Mouse (Mus musculus) intestine, embryonic 14.5 days (tissue): ENCODE results near the gene Hoxb6. TPM values are rescaled to one million over a fixed set of nuclear protein-coding genes. Genes with fewer than 3 reads are reported as not detected.

Experiments
- ATAC-seq: fragments of 200-750 bp; cut with Nextera tagmentation; replicated peaks from 2 replicates; pipeline ENCODE4 v1.8.0; 2017; ENCODE audit warnings: low read depth, moderate number of reproducible peaks, moderate TSS enrichment, moderate library complexity; ENCODE audit not compliant: low FRiP score, low TSS enrichment
- DNase-seq: peaks from one replicate; pipeline ENCODE4 v3.0.0-alpha.2; 2018; ENCODE audit warnings: low spot score
- H3K27ac ChIP-seq: fragments of 300-500 bp; sonication (generic); 2 replicates; pipeline ENCODE4 v1.5.1; 2014; ENCODE audit warnings: low read depth, mild to moderate bottlenecking, control low read depth
- H3K27me3 ChIP-seq: fragments of 300-500 bp; sonication (generic); replicated peaks from 2 replicates; pipeline ENCODE4 v1.6.1; 2014; ENCODE audit warnings: low read length, control low read depth; ENCODE audit not compliant: control insufficient read depth, insufficient read depth
- H3K36me3 ChIP-seq: fragments of 300-500 bp; sonication (generic); 2 replicates; pipeline ENCODE4 v1.6.1; 2014; ENCODE audit warnings: low read length, control low read depth; ENCODE audit not compliant: control insufficient read depth, insufficient read depth
- H3K4me1 ChIP-seq: fragments of 300-500 bp; sonication (generic); replicated peaks from 2 replicates; pipeline ENCODE4 v1.6.1; 2014; ENCODE audit warnings: low read length, control low read depth, mixed read lengths; ENCODE audit not compliant: control insufficient read depth, insufficient read depth
- H3K4me2 ChIP-seq: fragments of 300-500 bp; sonication (generic); 2 replicates; pipeline ENCODE4 v1.6.1; 2014; ENCODE audit warnings: low read length
- H3K4me3 ChIP-seq: fragments of 300-500 bp; sonication (generic); 2 replicates; pipeline ENCODE4 v1.5.1; 2014; ENCODE audit warnings: low read depth, low read length, control low read depth, mixed read lengths
- H3K9ac ChIP-seq: fragments of 300-500 bp; sonication (generic); 2 replicates; pipeline ENCODE4 v1.6.1; 2014; ENCODE audit warnings: mild to moderate bottlenecking, low read length
- H3K9me3 ChIP-seq: fragments of 300-500 bp; sonication (generic); 2 replicates; pipeline ENCODE4 v1.6.1; 2016; ENCODE audit warnings: low read length, control low read depth; ENCODE audit not compliant: control insufficient read depth
- WGBS: fragments of 180-500 bp; shearing (Covaris S2); extraction: QIAGEN DNeasy Blood & Tissue Kit; methylation state at CpG from one replicate; pipeline ENCODE4 v1.1.7; 2014; 5-methylcytosine and 5-hydroxymethylcytosine counted together
- polyA plus RNA-seq: library from polyadenylated mRNA; unstranded; fragments of >200 nt; fragmentation: Nextera tagmentation; extraction: Ambion mirVana; gene quantifications from 2 replicates; pipeline ENCODE4 v1.2.1, GENCODE M21; 2014

The Hoxb6 gene
- polyA plus RNA-seq, 1 experiment from 2014 or later, result 18.1 TPM

- Histone ChIP-seq H3K4me3 (no peak overlapping the region), H3K27ac (no peak overlapping the region), H3K4me1 (peaks cover 22% of the 10 kb centered on the region; the same call in 1 of the 2 replicates), H3K27me3 (peaks cover 98% of the 10 kb centered on the region), H3K36me3 (no peaks in the 10 kb centered on the region), H3K4me2 (no peak overlapping the region), H3K9ac (no peak overlapping the region), H3K9me3 (no peaks in the 10 kb centered on the region)
- no peak for DNase-seq
- ATAC-seq, result no peak
- 30% methylated on average over 10 of the region's 10 CpGs for WGBS
These were observed 17.8 kb upstream of the Hoxb6 start for GRCm38 (mm10) chr11:96274428-96274827.

- no peak overlapping the region for H3K27ac ChIP-seq
- H3K27me3 ChIP-seq, result peaks cover 90% of the 10 kb centered on the region
- H3K4me2 ChIP-seq, result no peak overlapping the region
- H3K36me3 ChIP-seq, result no peaks in the 10 kb centered on the region
- H3K9me3 ChIP-seq, result no peaks in the 10 kb centered on the region
- ATAC-seq, result no peak
- H3K9ac ChIP-seq, result no peak overlapping the region
- no peak for DNase-seq
- no peak overlapping the region for H3K4me3 ChIP-seq
- peaks cover 18% of the 10 kb centered on the region; the same call in 1 of the 2 replicates for H3K4me1 ChIP-seq
- WGBS, result 33% methylated on average over 4 of the region's 4 CpGs
These were observed 16.4 kb upstream of the Hoxb6 start for GRCm38 (mm10) chr11:96275896-96276295.

- no peak overlapping the region for H3K4me3 ChIP-seq
- peaks cover 7% of the 10 kb centered on the region; the same call in 1 of the 2 replicates for H3K4me1 ChIP-seq
- H3K36me3 ChIP-seq, result no peaks in the 10 kb centered on the region
- WGBS, result 7% methylated on average over 35 of the region's 35 CpGs
- no peak overlapping the region for H3K27ac ChIP-seq
- 0 out of 2 replicates have a peak overlapping the region, but pooled peaks have one; percentile 20 for H3K9ac ChIP-seq
- no peaks in the 10 kb centered on the region for H3K9me3 ChIP-seq
- DNase-seq, result no peak
- peaks cover 86% of the 10 kb centered on the region for H3K27me3 ChIP-seq
- no peak for ATAC-seq
- H3K4me2 ChIP-seq, result peak overlapping the region; percentile 36
These were observed 14.9 kb upstream of the Hoxb6 start for GRCm38 (mm10) chr11:96277151-96278044.

- Histone ChIP-seq H3K4me1 (peaks cover 7% of the 10 kb centered on the region; the same call in 1 of the 2 replicates), H3K27ac (no peak overlapping the region), H3K36me3 (no peaks in the 10 kb centered on the region), H3K9ac (no peak overlapping the region), H3K4me3 (no peak overlapping the region), H3K27me3 (peaks cover 77% of the 10 kb centered on the region), H3K9me3 (no peaks in the 10 kb centered on the region), H3K4me2 (0 out of 2 replicates have a peak overlapping the region, but pooled peaks have one; percentile 36)
- DNase-seq (no peak), ATAC-seq (no peak)
- WGBS, result 19% methylated on average over 14 of the region's 14 CpGs
These were observed 14.0 kb upstream of the Hoxb6 start for GRCm38 (mm10) chr11:96278324-96278723.

GRCm38 (mm10) chr11:96278773-96279172 is 13.5 kb upstream of the Hoxb6 start:
- Histone ChIP-seq H3K4me2 (no peak overlapping the region), H3K36me3 (no peaks in the 10 kb centered on the region), H3K4me3 (no peak overlapping the region), H3K9me3 (no peaks in the 10 kb centered on the region), H3K27ac (no peak overlapping the region), H3K9ac (no peak overlapping the region), H3K27me3 (peaks cover 72% of the 10 kb centered on the region), H3K4me1 (peaks cover 7% of the 10 kb centered on the region; the same call in 1 of the 2 replicates)
- ATAC-seq, result peak; percentile 32
- under 1% methylated on average over 9 of the region's 9 CpGs for WGBS
- DNase-seq, result peak; percentile 94

GRCm38 (mm10) chr11:96279421-96280233 is 12.6 kb upstream of the Hoxb6 start:
- Histone ChIP-seq H3K36me3 (no peaks in the 10 kb centered on the region), H3K9ac (no peak overlapping the region), H3K4me2 (peak overlapping the region; percentile 33; the same call in 1 of the 2 replicates), H3K4me3 (no peak overlapping the region), H3K27ac (no peak overlapping the region), H3K9me3 (no peaks in the 10 kb centered on the region), H3K27me3 (peaks cover 64% of the 10 kb centered on the region), H3K4me1 (peaks cover 7% of the 10 kb centered on the region; the same call in 1 of the 2 replicates)
- DNase-seq, result no peak
- 7% methylated on average over 31 of the region's 31 CpGs for WGBS
- no peak for ATAC-seq

GRCm38 (mm10) chr11:96280399-96281378 is 11.6 kb upstream of the Hoxb6 start:
- no peak for ATAC-seq
- Histone ChIP-seq H3K9ac (no peak overlapping the region), H3K4me3 (no peak overlapping the region), H3K4me2 (peak overlapping the region; percentile 86; the same call in 1 of the 2 replicates), H3K27ac (no peak overlapping the region), H3K27me3 (peaks cover 53% of the 10 kb centered on the region), H3K9me3 (no peaks in the 10 kb centered on the region), H3K36me3 (no peaks in the 10 kb centered on the region), H3K4me1 (peaks cover 7% of the 10 kb centered on the region; the same call in 1 of the 2 replicates)
- no peak for DNase-seq
- 23% methylated on average over 8 of the region's 8 CpGs for WGBS
